Mouse (Mus musculus) liver, postnatal 0 days (tissue): ENCODE results near the gene Bnipl.

Source experiments
- CTCF ChIP-seq: sonication (generic); IDR thresholded peaks from 2 replicates; pipeline ENCODE4 v1.5.1; 2016; ENCODE audit warnings: antibody characterized with exemption, low read depth
- EP300 ChIP-seq: IDR thresholded peaks from 2 replicates; pipeline ENCODE4 v1.6.1; 2016; ENCODE audit warnings: antibody characterized with exemption, low read depth, mild to moderate bottlenecking

DNA sequence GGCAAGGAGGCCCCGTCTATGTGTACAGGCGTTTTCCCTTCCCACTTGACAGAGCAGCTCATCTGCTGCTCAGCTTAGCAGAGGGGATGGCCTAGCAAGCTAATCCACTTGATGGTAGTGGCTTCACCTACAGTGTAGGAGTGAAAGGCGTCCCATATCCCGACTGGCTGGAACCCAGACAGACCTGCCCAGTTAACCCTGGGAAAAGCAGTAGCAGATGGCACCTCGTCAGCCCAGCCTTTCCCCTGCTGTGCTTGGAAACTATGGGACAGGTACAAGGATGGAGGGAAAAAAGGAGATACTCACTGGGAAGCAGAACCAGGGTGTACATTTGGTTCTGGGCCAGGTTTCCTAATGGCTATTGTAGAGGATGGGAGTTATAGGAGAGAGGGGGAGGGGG is 632 bp downstream of the Bnipl start:
- no peak for TF ChIP-seq CTCF
- no peak for TF ChIP-seq EP300
